11 mouse cellular contexts compared by ENCODE assay signal in the genomic region with DNA sequence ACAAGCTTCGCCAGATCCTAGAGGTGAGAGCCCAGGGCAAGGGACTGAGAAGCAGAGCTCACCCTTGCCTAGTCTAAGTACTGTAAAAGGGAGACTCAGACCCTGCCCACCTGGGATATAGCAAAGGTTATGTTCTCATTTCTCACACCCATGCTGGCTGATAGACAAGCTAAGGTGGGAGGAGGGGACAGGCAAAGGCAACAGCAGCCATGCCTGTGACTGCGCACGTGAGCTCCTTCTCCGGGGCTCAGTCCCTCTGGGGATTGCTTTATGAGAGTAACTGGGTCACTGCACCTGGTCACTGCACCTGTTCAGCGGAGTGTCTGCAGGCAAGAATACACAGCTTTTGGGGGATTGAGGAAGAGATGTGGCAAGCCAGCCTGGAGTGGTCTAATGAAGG.
"Had no signal": no experiment of that assay in that cellular context is flagged by ENCODE, and none has a peak within 500 bp of the region (broad histone marks: within the 10 kb centered on the region; RNA-seq: fewer than 3 reads in every experiment).

No protein-coding gene starts in this region.

- DNase-seq: kidney, adult 2 months; lung, embryonic 14.5 days; lung, postnatal 10 days; right cerebral cortex, adult 18-20 months; thymus, adult 18-20 months; thymus, postnatal 14 days had no signal

- H3K27ac ChIP-seq: limb, embryonic 15.5 days; liver, embryonic 12.5 days; midbrain, embryonic 12.5 days had no signal

- H3K4me3 ChIP-seq: limb, embryonic 15.5 days; liver, embryonic 12.5 days; megakaryocyte, embryonic 14.5 days; midbrain, embryonic 12.5 days had no signal

- ATAC-seq: liver, embryonic 12.5 days; midbrain, embryonic 16.5 days had no signal
